Mouse (Mus musculus): ENCODE measurements around the gene Porcn. TPM values are rescaled to one million over a fixed set of nuclear protein-coding genes. Genes with fewer than 3 reads are reported as not detected.

Porcn gene
- total and polyA plus RNA-seq, 3 experiments: 0.64 TPM; not detected in 2

GRCm38 (mm10) chrX:8167716-8168647 lies 38.3 kb downstream of the Porcn start:
- H3K4me3 ChIP-seq (replicated peaks in 1 of 3; ENCODE audit: low read depth in 2 of 3, low read length in 2 of 3, poor library complexity in 1 of 3): no peak overlapping the region
- TF ChIP-seq ZNF384 (IDR thresholded peaks at IDR 0.05; ENCODE audit: low read depth, low read length): no peak
- dilution Hi-C loops (cut with MboI; ENCODE audit: extremely low pct_ligation_motif_present, extremely low pct_unique_long_range_greater_than_20kb, low sequenced_read_pairs): no loop called here

DNA sequence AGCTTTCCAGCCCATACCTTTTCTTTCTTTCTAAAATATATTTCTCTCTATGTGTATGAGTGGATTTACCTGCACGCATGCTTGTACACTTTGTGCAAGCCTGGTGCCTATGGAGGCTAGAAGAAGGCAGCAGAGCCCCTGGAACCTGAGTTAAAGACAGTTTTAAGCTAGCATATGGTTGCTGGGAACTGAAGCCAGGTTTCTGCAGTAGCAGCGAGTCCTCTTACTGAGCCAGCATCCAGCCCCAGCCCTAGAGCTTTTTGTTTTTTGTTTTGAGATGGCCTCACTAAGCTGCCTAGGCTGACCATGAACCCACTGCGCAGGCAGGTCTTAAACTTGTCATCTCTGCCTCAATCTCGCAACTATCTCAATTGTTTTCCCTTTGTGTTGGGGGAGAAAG lies 41.9 kb downstream of the Porcn start:
- no peaks in the 10 kb centered on the region for H3K79me2 ChIP-seq (replicated peaks; ENCODE audit: control insufficient read depth, extremely low read depth, insufficient read depth, poor library complexity, severe bottlenecking)
- no peaks in the 10 kb centered on the region for H3K27me3 ChIP-seq (replicated peaks)
- H3K4me1 ChIP-seq (ENCODE audit: control insufficient read depth in 1 of 2, insufficient read depth in 2 of 2): no peaks in the 10 kb centered on the region; a peak in 1 of 4 replicates
- no peak overlapping the region for H3K9ac ChIP-seq (ENCODE audit: insufficient read depth, low read depth)
- in situ Hi-C loops (cut with MboI; ENCODE audit: low pct_ligation_motif_present, low pct_unique_long_range_greater_than_20kb, low sequenced_read_pairs): no loop called here
- dilution Hi-C loops (cut with MboI; ENCODE audit: extremely low pct_ligation_motif_present, extremely low pct_unique_long_range_greater_than_20kb, low sequenced_read_pairs): no loop called here
- H3K9me3 ChIP-seq (replicated peaks; ENCODE audit: low read length): no peaks in the 10 kb centered on the region
- no peak for TF ChIP-seq USF1 (IDR thresholded peaks at IDR 0.05; ENCODE audit: low read depth, low read length)
- TF ChIP-seq SIN3A (IDR thresholded peaks at IDR 0.05; ENCODE audit: low read length): no peak
- TF ChIP-seq POLR2AphosphoS2 (IDR thresholded peaks at IDR 0.05; ENCODE audit: low read depth, low read length): no peak
- no peak for TF ChIP-seq MAZ (IDR thresholded peaks at IDR 0.05; ENCODE audit: low read depth, low read length)
- TF ChIP-seq ZKSCAN1 (IDR thresholded peaks at IDR 0.05; ENCODE audit: borderline replicate concordance, low read depth, low read length): no peak
- no peak for TF ChIP-seq ZMIZ1 (IDR thresholded peaks at IDR 0.05; ENCODE audit: low read depth, low read length)
- no peak for TF ChIP-seq KAT2A (IDR thresholded peaks at IDR 0.05; ENCODE audit: insufficient replicate concordance, low read length)
- TF ChIP-seq PAX5 (IDR thresholded peaks at IDR 0.05; ENCODE audit: low read length): no peak
- no peak for TF ChIP-seq MYC (IDR thresholded peaks at IDR 0.05; ENCODE audit: low read depth, low read length)
- no peak for TF ChIP-seq CHD1 (IDR thresholded peaks at IDR 0.05; ENCODE audit: low read depth, low read length)
- peaks cover 9 to 35% of the 10 kb centered on the region in 2 experiments for H3K36me3 ChIP-seq (replicated peaks in 1 of 2; ENCODE audit: control insufficient read depth in 1 of 2, insufficient read depth in 1 of 2, low read length in 1 of 2)
- no peak overlapping the region for H3K27ac ChIP-seq (ENCODE audit: insufficient read depth, low read depth)
- no peak for DNase-seq (ENCODE audit: extremely low read depth)
- H3K4me2 ChIP-seq (ENCODE audit: insufficient read depth, low read depth, poor library complexity, severe bottlenecking): no peak overlapping the region
- H3K4me3 ChIP-seq (replicated peaks in 1 of 3; ENCODE audit: low read depth in 2 of 3, low read length in 2 of 3, poor library complexity in 1 of 3): no peak overlapping the region

More at GRCm38 (mm10) chrX:8167716-8168647, 38.3 kb downstream of the Porcn start:
- in situ Hi-C loops (cut with MboI; ENCODE audit: low pct_ligation_motif_present, low pct_unique_long_range_greater_than_20kb, low sequenced_read_pairs): no loop called here
- no peak overlapping the region for H3K9ac ChIP-seq (ENCODE audit: insufficient read depth, low read depth)
- no peaks in the 10 kb centered on the region for H3K79me2 ChIP-seq (replicated peaks; ENCODE audit: control insufficient read depth, extremely low read depth, insufficient read depth, poor library complexity, severe bottlenecking)
- DNase-seq (ENCODE audit: extremely low read depth): no peak
- H3K9me3 ChIP-seq (replicated peaks; ENCODE audit: low read length): no peaks in the 10 kb centered on the region
- no peaks in the 10 kb centered on the region for H3K27me3 ChIP-seq (replicated peaks)
- no peak overlapping the region for H3K27ac ChIP-seq (ENCODE audit: insufficient read depth, low read depth)
- no peaks in the 10 kb centered on the region; a peak in 1 of 4 replicates for H3K4me1 ChIP-seq (ENCODE audit: control insufficient read depth in 1 of 2, insufficient read depth in 2 of 2)
- H3K36me3 ChIP-seq (replicated peaks in 1 of 2; ENCODE audit: control insufficient read depth in 1 of 2, insufficient read depth in 1 of 2, low read length in 1 of 2): peaks cover 21 to 46% of the 10 kb centered on the region in 2 experiments
- no peak overlapping the region for H3K4me2 ChIP-seq (ENCODE audit: insufficient read depth, low read depth, poor library complexity, severe bottlenecking)

- no peak for DNase-seq (ENCODE audit: extremely low read depth)
- no peak overlapping the region for H3K4me2 ChIP-seq (ENCODE audit: insufficient read depth, low read depth, poor library complexity, severe bottlenecking)
- H3K4me3 ChIP-seq (replicated peaks in 1 of 3; ENCODE audit: low read depth in 2 of 3, low read length in 2 of 3, poor library complexity in 1 of 3): no peak overlapping the region
- H3K27me3 ChIP-seq (replicated peaks): no peaks in the 10 kb centered on the region
- dilution Hi-C loops (cut with MboI; ENCODE audit: extremely low pct_ligation_motif_present, extremely low pct_unique_long_range_greater_than_20kb, low sequenced_read_pairs): no loop called here
- H3K36me3 ChIP-seq (replicated peaks in 1 of 2; ENCODE audit: control insufficient read depth in 1 of 2, insufficient read depth in 1 of 2, low read length in 1 of 2): peaks cover 9 to 37% of the 10 kb centered on the region in 2 experiments
- no peak overlapping the region for H3K9ac ChIP-seq (ENCODE audit: insufficient read depth, low read depth)
- in situ Hi-C loops (cut with MboI; ENCODE audit: low pct_ligation_motif_present, low pct_unique_long_range_greater_than_20kb, low sequenced_read_pairs): no loop called here
- no peaks in the 10 kb centered on the region; a peak in 1 of 4 replicates for H3K4me1 ChIP-seq (ENCODE audit: control insufficient read depth in 1 of 2, insufficient read depth in 2 of 2)
- no peak overlapping the region for H3K27ac ChIP-seq (ENCODE audit: insufficient read depth, low read depth)
- H3K79me2 ChIP-seq (replicated peaks; ENCODE audit: control insufficient read depth, extremely low read depth, insufficient read depth, poor library complexity, severe bottlenecking): no peaks in the 10 kb centered on the region
- TF ChIP-seq MAFK (IDR thresholded peaks at IDR 0.05; ENCODE audit: insufficient replicate concordance, low read length): no peak
- TF ChIP-seq HCFC1 (IDR thresholded peaks at IDR 0.05; ENCODE audit: low read depth, low read length): no peak
- TF ChIP-seq NRF1 (IDR thresholded peaks at IDR 0.05; ENCODE audit: low read depth, low read length): no peak
- TF ChIP-seq NELFE (IDR thresholded peaks at IDR 0.05; ENCODE audit: low read depth, low read length): no peak
- TF ChIP-seq ETS1 (conservative IDR thresholded peaks at IDR 0.05; ENCODE audit: low read depth, low read length): no peak
- TF ChIP-seq ZNF384 (IDR thresholded peaks at IDR 0.05; ENCODE audit: low read depth, low read length): no peak
- TF ChIP-seq ZC3H11A (IDR thresholded peaks at IDR 0.05; ENCODE audit: low read depth, low read length): no peak
- TF ChIP-seq MAX (IDR thresholded peaks at IDR 0.05; ENCODE audit: low read length): no peak
- TF ChIP-seq BHLHE40 (IDR thresholded peaks at IDR 0.05; ENCODE audit: low read depth, low read length): no peak
- no peak for TF ChIP-seq TBP (conservative IDR thresholded peaks at IDR 0.05; ENCODE audit: low read depth, low read length)
- no peak for TF ChIP-seq TCF12 (IDR thresholded peaks at IDR 0.05; ENCODE audit: low read depth, low read length)
- TF ChIP-seq POLR2A (IDR thresholded peaks at IDR 0.05; ENCODE audit: low read depth, low read length): no peak
- no peak for TF ChIP-seq SMC3 (IDR thresholded peaks at IDR 0.05; ENCODE audit: low read depth, low read length)
- no peak for TF ChIP-seq MXI1 (IDR thresholded peaks at IDR 0.05; ENCODE audit: low read depth, low read length)
- no peak for TF ChIP-seq PAX5 (IDR thresholded peaks at IDR 0.05; ENCODE audit: low read length)
- no peak for TF ChIP-seq CTCF (conservative IDR thresholded peaks at IDR 0.05 in 1 of 2, IDR thresholded peaks at IDR 0.05 in 1 of 2; ENCODE audit: low read depth in 2 of 2, low read length in 2 of 2)
- H3K9me3 ChIP-seq (replicated peaks; ENCODE audit: low read length): no peaks in the 10 kb centered on the region
These were observed 43.2 kb downstream of the Porcn start for GRCm38 (mm10) chrX:8163076-8163475.

All from CH12.LX (cell line).